Mouse (Mus musculus): ENCODE data around the gene Drosha. TPM values are rescaled to one million over a fixed set of nuclear protein-coding genes. Genes with fewer than 3 reads are reported as not detected.

The Drosha gene
- polyA plus RNA-seq (2011; ENCODE audit: insufficient read depth, insufficient read length, low read depth, missing spikeins) = 120 and 123 TPM in 2 replicates

GRCm38 (mm10) chr15:12824197-12824952 lies at the start of gene Drosha, which contains the start of gene 6030458C11Rik:
Drosha (plus strand) TSS chr15:12824815.
6030458C11Rik (minus strand) TSS chr15:12824649.
- TF ChIP-seq POLR2A (IDR thresholded peaks at IDR 0.05; ENCODE audit: insufficient read depth, low read length) (peak; percentile 13), EP300 (IDR thresholded peaks at IDR 0.05; ENCODE audit: insufficient read depth, low read depth, low read length) (0 out of 2 replicates have a peak, but pooled peaks have one; percentile 33), CTCF (IDR thresholded peaks at IDR 0.05; ENCODE audit: low read depth, low read length) (no peak)
- peaks cover 43% of the 10 kb centered on the region for H3K36me3 ChIP-seq (ENCODE audit: control insufficient read depth, insufficient read depth, low read length, poor library complexity, severe bottlenecking)
- H3K9me3 ChIP-seq (replicated peaks; ENCODE audit: control insufficient read depth, insufficient read depth, low read length, poor library complexity, severe bottlenecking) = no peaks in the 10 kb centered on the region
- peak within 1 kb of the TSS; percentile 89 for H3K9ac ChIP-seq (ENCODE audit: low read depth, poor library complexity, severe bottlenecking)
- no peaks in the 10 kb centered on the region for H3K27me3 ChIP-seq (ENCODE audit: control insufficient read depth, insufficient read depth, low read length, poor library complexity, severe bottlenecking)
- H3K27ac ChIP-seq (ENCODE audit: insufficient read depth, low read length) = peak within 1 kb of the TSS; percentile 47; the same call in 1 of the 2 replicates
- H3K4me3 ChIP-seq (ENCODE audit: low read depth, low read length) = peak within 1 kb of the TSS; percentile 98
- H3K4me1 ChIP-seq (ENCODE audit: control insufficient read depth, insufficient read depth, low read length) = no peaks in the 10 kb centered on the region

GRCm38 (mm10) chr15:12781296-12781695 lies 43.3 kb upstream of the Drosha start:
- H3K9me3 ChIP-seq (replicated peaks; ENCODE audit: control insufficient read depth, insufficient read depth, low read length, poor library complexity, severe bottlenecking) = no peaks in the 10 kb centered on the region; the same call in 1 of the 2 replicates
- H3K36me3 ChIP-seq (ENCODE audit: control insufficient read depth, insufficient read depth, low read length, poor library complexity, severe bottlenecking) = no peaks in the 10 kb centered on the region
- H3K4me1 ChIP-seq (ENCODE audit: control insufficient read depth, insufficient read depth, low read length) = no peaks in the 10 kb centered on the region
- no peaks in the 10 kb centered on the region; the same call in 1 of the 2 replicates for H3K27me3 ChIP-seq (ENCODE audit: control insufficient read depth, insufficient read depth, low read length, poor library complexity, severe bottlenecking)
- no peak overlapping the region for H3K9ac ChIP-seq (ENCODE audit: low read depth, poor library complexity, severe bottlenecking)
- H3K27ac ChIP-seq (ENCODE audit: insufficient read depth, low read length) = no peak overlapping the region
- no peak overlapping the region for H3K4me3 ChIP-seq (ENCODE audit: low read depth, low read length)
- TF ChIP-seq POLR2A (IDR thresholded peaks at IDR 0.05; ENCODE audit: insufficient read depth, low read length) = no peak
- no peak for TF ChIP-seq EP300 (IDR thresholded peaks at IDR 0.05; ENCODE audit: insufficient read depth, low read depth, low read length)
- TF ChIP-seq CTCF (IDR thresholded peaks at IDR 0.05; ENCODE audit: low read depth, low read length) = no peak

- Histone ChIP-seq H3K27me3 (ENCODE audit: control insufficient read depth, insufficient read depth, low read length, poor library complexity, severe bottlenecking) (no peaks in the 10 kb centered on the region; the same call in 1 of the 2 replicates), H3K4me1 (ENCODE audit: control insufficient read depth, insufficient read depth, low read length) (no peaks in the 10 kb centered on the region), H3K9me3 (replicated peaks; ENCODE audit: control insufficient read depth, insufficient read depth, low read length, poor library complexity, severe bottlenecking) (no peaks in the 10 kb centered on the region; the same call in 1 of the 2 replicates), H3K4me3 (ENCODE audit: low read depth, low read length) (no peak overlapping the region), H3K9ac (ENCODE audit: low read depth, poor library complexity, severe bottlenecking) (no peak overlapping the region), H3K36me3 (ENCODE audit: control insufficient read depth, insufficient read depth, low read length, poor library complexity, severe bottlenecking) (no peaks in the 10 kb centered on the region), H3K27ac (ENCODE audit: insufficient read depth, low read length) (no peak overlapping the region)
- TF ChIP-seq EP300 (IDR thresholded peaks at IDR 0.05; ENCODE audit: insufficient read depth, low read depth, low read length) (no peak), POLR2A (IDR thresholded peaks at IDR 0.05; ENCODE audit: insufficient read depth, low read length) (no peak), CTCF (IDR thresholded peaks at IDR 0.05; ENCODE audit: low read depth, low read length) (no peak)
Observed at GRCm38 (mm10) chr15:12781729-12782326, 42.8 kb upstream of the Drosha start.

GRCm38 (mm10) chr15:12788536-12788935 lies 36.1 kb upstream of the Drosha start:
- H3K4me1 ChIP-seq (ENCODE audit: control insufficient read depth, insufficient read depth, low read length) = no peaks in the 10 kb centered on the region
- H3K9me3 ChIP-seq (replicated peaks; ENCODE audit: control insufficient read depth, insufficient read depth, low read length, poor library complexity, severe bottlenecking) = no peaks in the 10 kb centered on the region
- TF ChIP-seq POLR2A (IDR thresholded peaks at IDR 0.05; ENCODE audit: insufficient read depth, low read length) (no peak), EP300 (IDR thresholded peaks at IDR 0.05; ENCODE audit: insufficient read depth, low read depth, low read length) (no peak), CTCF (IDR thresholded peaks at IDR 0.05; ENCODE audit: low read depth, low read length) (peak; percentile 16)
- no peak overlapping the region for H3K9ac ChIP-seq (ENCODE audit: low read depth, poor library complexity, severe bottlenecking)
- no peaks in the 10 kb centered on the region for H3K36me3 ChIP-seq (ENCODE audit: control insufficient read depth, insufficient read depth, low read length, poor library complexity, severe bottlenecking)
- H3K4me3 ChIP-seq (ENCODE audit: low read depth, low read length) = no peak overlapping the region
- H3K27me3 ChIP-seq (ENCODE audit: control insufficient read depth, insufficient read depth, low read length, poor library complexity, severe bottlenecking) = no peaks in the 10 kb centered on the region
- no peak overlapping the region for H3K27ac ChIP-seq (ENCODE audit: insufficient read depth, low read length)

- H3K27ac ChIP-seq (ENCODE audit: insufficient read depth, low read length) = no peak overlapping the region
Observed at GRCm38 (mm10) chr15:12789406-12789867, 35.2 kb upstream of the Drosha start.

More at GRCm38 (mm10) chr15:12789406-12789867, 35.2 kb upstream of the Drosha start:
- Histone ChIP-seq H3K4me3 (ENCODE audit: low read depth, low read length) (no peak overlapping the region), H3K27me3 (ENCODE audit: control insufficient read depth, insufficient read depth, low read length, poor library complexity, severe bottlenecking) (no peaks in the 10 kb centered on the region), H3K9ac (ENCODE audit: low read depth, poor library complexity, severe bottlenecking) (no peak overlapping the region), H3K9me3 (replicated peaks; ENCODE audit: control insufficient read depth, insufficient read depth, low read length, poor library complexity, severe bottlenecking) (no peaks in the 10 kb centered on the region), H3K36me3 (ENCODE audit: control insufficient read depth, insufficient read depth, low read length, poor library complexity, severe bottlenecking) (no peaks in the 10 kb centered on the region), H3K4me1 (ENCODE audit: control insufficient read depth, insufficient read depth, low read length) (no peaks in the 10 kb centered on the region)
- TF ChIP-seq CTCF (IDR thresholded peaks at IDR 0.05; ENCODE audit: low read depth, low read length) (no peak), EP300 (IDR thresholded peaks at IDR 0.05; ENCODE audit: insufficient read depth, low read depth, low read length) (no peak), POLR2A (IDR thresholded peaks at IDR 0.05; ENCODE audit: insufficient read depth, low read length) (no peak)

Measured in ES-Bruce4 (cell line).